ENCODE assay signal across 13 mouse cellular contexts in the genomic region with DNA sequence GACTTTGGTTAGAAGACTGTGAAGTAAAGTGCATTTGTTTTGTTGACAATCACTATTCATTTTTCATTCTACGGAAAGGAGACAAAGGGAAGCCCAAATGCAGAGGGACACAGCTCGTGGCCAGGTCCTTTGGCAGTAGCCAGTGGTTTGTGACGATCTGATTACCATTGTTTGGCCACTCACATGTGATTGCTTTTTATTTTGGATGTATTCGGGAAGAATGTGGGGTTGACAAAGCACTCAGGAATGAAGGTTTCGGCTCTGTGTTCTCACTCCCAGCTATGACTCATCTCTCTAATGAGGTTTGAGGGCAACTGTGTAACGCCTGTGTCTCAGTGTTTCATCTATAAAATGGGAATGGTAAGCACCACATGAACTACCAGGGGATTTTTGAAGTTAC.
A peak's percentile ranks its signal among the peaks of the same experiment; 100 is the strongest.
DNase-seq lines count a peak whose midpoint lies in the region; ATAC-seq and TF ChIP-seq lines count a peak whose summit lies in the region.
"Had no signal": no experiment of that assay in that cellular context is flagged by ENCODE, and none has a peak within 500 bp of the region (broad histone marks: within the 10 kb centered on the region; RNA-seq: fewer than 3 reads in every experiment).

No protein-coding gene starts in this region.

- TF ChIP-seq CTCF in heart, postnatal 0 days (IDR thresholded peaks at IDR 0.05; ENCODE audit: low read depth), result no peak

- H3K27ac ChIP-seq in heart, postnatal 0 days (ENCODE audit: low read depth), result no peak overlapping the region
- no peak overlapping the region for H3K27ac ChIP-seq in forebrain, embryonic 10.5 days
- H3K27ac ChIP-seq: heart, adult 2 months; intestine, embryonic 15.5 days; liver, embryonic 12.5 days had no signal

- WGBS in heart, postnatal 0 days, result 16% methylated on average over 6 of the region's 6 CpGs
- 65% methylated on average over 6 of the region's 6 CpGs for whole genome bisulfite sequencing in forebrain, embryonic 10.5 days

- no peaks in the 10 kb centered on the region for H3K27me3 ChIP-seq in heart, postnatal 0 days (ENCODE audit: control insufficient read depth, insufficient read depth, low read length)
- H3K27me3 ChIP-seq in forebrain, embryonic 10.5 days (ENCODE audit: poor library complexity, severe bottlenecking), result no peaks in the 10 kb centered on the region
- H3K27me3 ChIP-seq: intestine, embryonic 15.5 days; liver, embryonic 12.5 days had no signal

- no peak for TF ChIP-seq EP300 in heart, postnatal 0 days (IDR thresholded peaks at IDR 0.05; ENCODE audit: low read depth)

- peak; percentile 32 for DNase-seq in gastrocnemius, adult 18-20 months (ENCODE audit: low spot score)
- DNase-seq in gastrocnemius, postnatal 10 days, result no peak
- peak; percentile 16 for DNase-seq in urinary bladder, postnatal 14 days (ENCODE audit: low spot score)
- DNase-seq in urinary bladder, postnatal 10 days (ENCODE audit: low spot score), result no peak
- DNase-seq in heart, postnatal 0 days (ENCODE audit: low spot score), result peak; percentile 27
- DNase-seq in right cerebral cortex, postnatal 4 days, result no peak
- DNase-seq in forebrain, embryonic 10.5 days (ENCODE audit: extremely low spot score, low spot score), result no peak
- DNase-seq: thymus, adult 18-20 months had no signal

- ATAC-seq in heart, postnatal 0 days (ENCODE audit: insufficient read depth, low read depth), result 0 out of 2 replicates have a peak, but pooled peaks have one; percentile 39
- no peak for ATAC-seq in monocyte, adult 5-6 weeks (replicated peaks; ENCODE audit: insufficient number of reproducible peaks, low FRiP score, low TSS enrichment, poor library complexity, severe bottlenecking)
- ATAC-seq: CD4-positive, CD25-positive, alpha-beta regulatory T cell, adult 4 months; intestine, embryonic 15.5 days; liver, embryonic 12.5 days had no signal

- H3K4me1 ChIP-seq in heart, postnatal 0 days (ENCODE audit: control insufficient read depth, insufficient read depth), result peaks cover 9% of the 10 kb centered on the region; the same call in 1 of the 2 replicates
- peaks cover 17% of the 10 kb centered on the region for H3K4me1 ChIP-seq in forebrain, embryonic 10.5 days
- H3K4me1 ChIP-seq: liver, embryonic 12.5 days had no signal

- H3K9ac ChIP-seq in heart, postnatal 0 days (replicated peaks; ENCODE audit: low read depth, low read length), result no peak overlapping the region
- H3K9ac ChIP-seq: intestine, embryonic 15.5 days; liver, embryonic 12.5 days had no signal

- H3K4me2 ChIP-seq in heart, postnatal 0 days (ENCODE audit: low read depth, low read length), result peak overlapping the region; percentile 43
- H3K4me2 ChIP-seq: intestine, embryonic 15.5 days; liver, embryonic 12.5 days had no signal

- H3K9me3 ChIP-seq in heart, postnatal 0 days (replicated peaks; ENCODE audit: control insufficient read depth, low read length), result 0 out of 2 replicates have a peak, but pooled peaks cover 2% of the 10 kb centered on the region
- H3K9me3 ChIP-seq in forebrain, embryonic 10.5 days, result no peaks in the 10 kb centered on the region
- H3K9me3 ChIP-seq: intestine, embryonic 15.5 days; liver, embryonic 12.5 days had no signal

- no peaks in the 10 kb centered on the region for H3K36me3 ChIP-seq in heart, postnatal 0 days (replicated peaks; ENCODE audit: control insufficient read depth, insufficient read depth, low read length)
- no peaks in the 10 kb centered on the region for H3K36me3 ChIP-seq in forebrain, embryonic 10.5 days (replicated peaks)
- H3K36me3 ChIP-seq: intestine, embryonic 15.5 days; liver, embryonic 12.5 days had no signal

- peak overlapping the region; percentile 0; the same call in 1 of the 2 replicates for H3K4me3 ChIP-seq in heart, postnatal 0 days (ENCODE audit: low read depth, low read length)
- no peak overlapping the region for H3K4me3 ChIP-seq in forebrain, embryonic 10.5 days
- H3K4me3 ChIP-seq: intestine, embryonic 15.5 days; liver, embryonic 12.5 days had no signal

Comparison
In these comparisons a context has a peak if more than half of its experiments do, and no peak if none do; other contexts are left out.
1. DNase-seq: peak in gastrocnemius, adult 18-20 months (single experiment), urinary bladder, postnatal 14 days (single experiment) and heart, postnatal 0 days (single experiment); none in gastrocnemius, postnatal 10 days (single experiment), urinary bladder, postnatal 10 days (single experiment), right cerebral cortex, postnatal 4 days (single experiment) and forebrain, embryonic 10.5 days (single experiment).